Mouse (Mus musculus) neural tube, embryonic 14.5 days (tissue): ENCODE data around the gene Grid2. TPM values are rescaled to one million over a fixed set of nuclear protein-coding genes. Genes with fewer than 3 reads are reported as not detected.

Experiments used
- ATAC-seq: fragments of 200-750 bp; cut with Nextera tagmentation; 2 replicates; pipeline ENCODE4 v1.8.0; 2017; ENCODE audit warnings: low read depth, mild to moderate bottlenecking, moderate TSS enrichment, moderate library complexity
- H3K27ac ChIP-seq: fragments of 300-500 bp; sonication (generic); 2 replicates; pipeline ENCODE4 v1.5.1; 2014; ENCODE audit warnings: low read depth, mild to moderate bottlenecking, control low read depth, low read length, moderate library complexity, mixed read lengths
- H3K27me3 ChIP-seq: fragments of 300-500 bp; sonication (generic); 2 replicates; pipeline ENCODE4 v1.6.1; 2014; ENCODE audit warnings: low read length; ENCODE audit not compliant: control insufficient read depth, insufficient read depth
- H3K36me3 ChIP-seq: fragments of 300-500 bp; sonication (generic); 2 replicates; pipeline ENCODE4 v1.6.1; 2014; ENCODE audit warnings: low read length, mixed read lengths; ENCODE audit not compliant: control insufficient read depth, insufficient read depth
- H3K4me1 ChIP-seq: fragments of 300-500 bp; sonication (generic); 2 replicates; pipeline ENCODE4 v1.6.1; 2014; ENCODE audit warnings: low read length; ENCODE audit not compliant: control insufficient read depth, insufficient read depth
- H3K4me2 ChIP-seq: fragments of 300-500 bp; sonication (generic); 2 replicates; pipeline ENCODE4 v1.6.1; 2014; ENCODE audit warnings: mild to moderate bottlenecking, low read depth, low read length, control low read depth
- H3K4me3 ChIP-seq: fragments of 300-500 bp; sonication (generic); 2 replicates; pipeline ENCODE4 v1.5.1; 2014; ENCODE audit warnings: low read depth, low read length, control low read depth, mixed read lengths
- H3K9ac ChIP-seq: fragments of 300-500 bp; sonication (generic); replicated peaks from 2 replicates; pipeline ENCODE4 v1.6.1; 2014; ENCODE audit warnings: low read depth, mild to moderate bottlenecking, control low read depth, low read length, mixed read lengths
- H3K9me3 ChIP-seq: fragments of 300-500 bp; sonication (generic); 2 replicates; pipeline ENCODE4 v1.6.1; 2016; ENCODE audit warnings: low read length; ENCODE audit not compliant: control insufficient read depth
- WGBS: fragments of 180-500 bp; shearing (Covaris S2); extraction: QIAGEN DNeasy Blood & Tissue Kit; methylation state at CpG from one replicate; pipeline ENCODE4 v1.1.7; 2014; 5-methylcytosine and 5-hydroxymethylcytosine counted together
- polyA plus RNA-seq: library from polyadenylated mRNA; unstranded; fragments of >200 nt; fragmentation: Nextera tagmentation; extraction: Ambion mirVana; gene quantifications from 2 replicates; pipeline ENCODE4 v1.2.1, GENCODE M21; 2014

The Grid2 gene
- polyA plus RNA-seq, 1 experiment from 2014 or later, result 25.1 TPM

- no peak overlapping the region for H3K27ac ChIP-seq
- no peak overlapping the region for H3K4me3 ChIP-seq
- H3K9me3 ChIP-seq, result no peaks in the 10 kb centered on the region
- H3K9ac ChIP-seq, result no peak overlapping the region
- no peak for ATAC-seq
- 63% methylated on average over 2 of the region's 2 CpGs for WGBS
- no peak overlapping the region for H3K4me2 ChIP-seq
- no peaks in the 10 kb centered on the region for H3K36me3 ChIP-seq
- H3K27me3 ChIP-seq, result no peaks in the 10 kb centered on the region
- H3K4me1 ChIP-seq, result no peaks in the 10 kb centered on the region
These were observed 809.0 kb downstream of the Grid2 start for GRCm38 (mm10) chr6:64064704-64065103.

DNA sequence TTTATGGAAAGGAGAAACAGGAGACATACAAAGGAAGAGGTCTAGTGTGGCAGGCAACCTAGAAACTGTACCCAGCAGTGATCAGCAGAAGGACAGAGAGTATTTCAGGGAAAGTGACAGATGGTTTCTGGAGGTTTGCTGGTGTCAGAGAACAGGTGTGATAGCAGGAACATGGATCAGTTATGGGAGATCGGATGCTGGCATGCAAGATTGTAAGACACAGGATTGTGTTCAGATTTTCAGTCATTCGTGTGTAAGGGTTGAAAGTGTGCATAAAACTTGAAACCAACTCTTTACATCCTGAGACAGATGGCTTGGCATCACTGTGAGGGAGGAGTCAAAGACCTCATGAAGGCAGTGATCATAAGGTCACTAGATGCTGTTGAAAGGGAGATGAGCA, 817.7 kb downstream of the Grid2 start:
- ATAC-seq, result no peak
- no peak overlapping the region for H3K4me2 ChIP-seq
- no peaks in the 10 kb centered on the region for H3K9me3 ChIP-seq
- H3K4me1 ChIP-seq, result no peaks in the 10 kb centered on the region
- H3K27me3 ChIP-seq, result no peaks in the 10 kb centered on the region
- 81% methylated on average over 2 of the region's 2 CpGs for WGBS
- no peaks in the 10 kb centered on the region for H3K36me3 ChIP-seq
- no peak overlapping the region for H3K4me3 ChIP-seq
- no peak overlapping the region for H3K9ac ChIP-seq
- H3K27ac ChIP-seq, result no peak overlapping the region

DNA sequence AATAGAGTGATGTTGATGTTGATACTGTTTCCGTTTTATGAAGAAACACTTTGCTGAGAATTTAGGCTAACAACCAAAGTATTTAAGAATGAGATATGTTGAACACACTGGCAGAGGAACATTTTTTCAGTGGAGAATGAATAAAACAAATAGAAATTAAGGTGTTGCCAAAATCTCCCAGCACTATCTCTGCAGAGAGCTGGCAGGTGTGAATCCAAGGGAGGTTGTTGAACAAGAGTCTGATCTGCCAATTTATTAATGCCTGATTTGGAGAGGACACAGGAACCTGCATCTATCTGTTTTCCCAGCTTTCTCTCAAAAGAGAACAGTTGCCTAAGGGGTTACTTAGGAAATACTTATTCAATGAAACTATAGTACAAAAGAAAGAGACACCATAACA, 822.2 kb downstream of the Grid2 start:
- Histone ChIP-seq H3K4me3 (no peak overlapping the region), H3K4me2 (no peak overlapping the region), H3K4me1 (no peaks in the 10 kb centered on the region), H3K27ac (no peak overlapping the region), H3K9me3 (no peaks in the 10 kb centered on the region), H3K9ac (no peak overlapping the region), H3K36me3 (no peaks in the 10 kb centered on the region), H3K27me3 (no peaks in the 10 kb centered on the region)
- WGBS, result 96% methylated on average over 1 of the region's 1 CpGs
- no peak for ATAC-seq

- Histone ChIP-seq H3K9me3 (no peaks in the 10 kb centered on the region), H3K4me1 (no peaks in the 10 kb centered on the region), H3K4me3 (no peak overlapping the region), H3K9ac (no peak overlapping the region), H3K4me2 (no peak overlapping the region), H3K27ac (no peak overlapping the region), H3K36me3 (no peaks in the 10 kb centered on the region), H3K27me3 (no peaks in the 10 kb centered on the region)
- WGBS, result 85% methylated on average over 10 of the region's 10 CpGs
- no peak for ATAC-seq
These were observed 843.0 kb downstream of the Grid2 start for GRCm38 (mm10) chr6:64098662-64099061.

GRCm38 (mm10) chr6:64114594-64114993, 858.9 kb downstream of the Grid2 start:
- H3K27me3 ChIP-seq, result no peaks in the 10 kb centered on the region
- no peak overlapping the region for H3K27ac ChIP-seq
- ATAC-seq, result no peak
- H3K36me3 ChIP-seq, result no peaks in the 10 kb centered on the region
- no peak overlapping the region for H3K4me2 ChIP-seq
- WGBS, result 85% methylated on average over 2 of the region's 2 CpGs
- H3K9me3 ChIP-seq, result no peaks in the 10 kb centered on the region
- H3K4me3 ChIP-seq, result no peak overlapping the region
- H3K4me1 ChIP-seq, result no peaks in the 10 kb centered on the region
- H3K9ac ChIP-seq, result no peak overlapping the region

DNA sequence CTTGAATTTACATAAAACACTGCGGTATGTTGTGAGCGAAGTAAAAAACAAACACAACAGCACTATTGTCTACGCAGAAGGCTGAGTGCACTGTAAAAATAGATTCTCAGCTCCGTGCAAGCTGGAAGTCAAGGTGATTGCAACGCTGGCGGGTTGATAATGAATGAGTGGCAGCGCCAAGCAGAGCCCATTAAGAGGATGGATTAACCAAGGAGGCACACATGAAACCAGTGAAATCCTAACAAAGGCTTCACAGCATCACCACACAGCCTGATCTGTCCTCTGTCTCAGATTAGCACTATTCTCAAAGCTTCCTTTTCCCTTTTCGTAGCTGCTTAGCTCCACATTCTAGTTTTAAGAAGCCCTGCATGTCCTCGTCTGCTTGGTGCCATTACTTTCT, 880.6 kb downstream of the Grid2 start:
- Histone ChIP-seq H3K36me3 (no peaks in the 10 kb centered on the region), H3K4me3 (no peak overlapping the region), H3K27me3 (no peaks in the 10 kb centered on the region), H3K4me2 (no peak overlapping the region), H3K27ac (no peak overlapping the region), H3K9me3 (no peaks in the 10 kb centered on the region), H3K9ac (no peak overlapping the region), H3K4me1 (no peaks in the 10 kb centered on the region)
- no peak for ATAC-seq
- whole genome bisulfite sequencing, result 79% methylated on average over 9 of the region's 9 CpGs

DNA sequence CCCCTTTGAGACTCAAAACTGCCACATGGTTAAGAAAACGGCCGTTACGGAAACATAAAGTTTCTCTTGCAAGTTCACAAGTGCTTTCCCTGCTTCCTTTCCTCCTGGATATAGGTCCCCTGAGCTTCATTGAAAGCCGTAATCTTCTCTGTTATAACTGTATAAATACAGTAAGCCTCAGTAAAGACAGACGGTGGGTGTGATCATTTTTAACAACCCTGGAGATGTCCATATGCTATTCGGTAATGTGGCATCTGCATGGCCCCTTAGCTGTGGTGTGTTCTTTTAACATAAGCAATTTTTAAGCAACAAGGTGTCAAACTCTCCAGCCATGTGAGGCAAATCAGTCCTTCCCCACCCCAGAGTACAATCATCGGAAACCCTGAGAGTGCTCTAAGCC, 892.9 kb downstream of the Grid2 start:
- peak; percentile 69; the same call in 1 of the 2 replicates for ATAC-seq
- H3K9ac ChIP-seq, result no peak overlapping the region
- H3K27me3 ChIP-seq, result no peaks in the 10 kb centered on the region
- no peaks in the 10 kb centered on the region for H3K9me3 ChIP-seq
- H3K36me3 ChIP-seq, result no peaks in the 10 kb centered on the region
- H3K4me1 ChIP-seq, result no peaks in the 10 kb centered on the region
- H3K4me2 ChIP-seq, result no peak overlapping the region
- WGBS, result 61% methylated on average over 7 of the region's 7 CpGs
- no peak overlapping the region for H3K27ac ChIP-seq
- no peak overlapping the region for H3K4me3 ChIP-seq

DNA sequence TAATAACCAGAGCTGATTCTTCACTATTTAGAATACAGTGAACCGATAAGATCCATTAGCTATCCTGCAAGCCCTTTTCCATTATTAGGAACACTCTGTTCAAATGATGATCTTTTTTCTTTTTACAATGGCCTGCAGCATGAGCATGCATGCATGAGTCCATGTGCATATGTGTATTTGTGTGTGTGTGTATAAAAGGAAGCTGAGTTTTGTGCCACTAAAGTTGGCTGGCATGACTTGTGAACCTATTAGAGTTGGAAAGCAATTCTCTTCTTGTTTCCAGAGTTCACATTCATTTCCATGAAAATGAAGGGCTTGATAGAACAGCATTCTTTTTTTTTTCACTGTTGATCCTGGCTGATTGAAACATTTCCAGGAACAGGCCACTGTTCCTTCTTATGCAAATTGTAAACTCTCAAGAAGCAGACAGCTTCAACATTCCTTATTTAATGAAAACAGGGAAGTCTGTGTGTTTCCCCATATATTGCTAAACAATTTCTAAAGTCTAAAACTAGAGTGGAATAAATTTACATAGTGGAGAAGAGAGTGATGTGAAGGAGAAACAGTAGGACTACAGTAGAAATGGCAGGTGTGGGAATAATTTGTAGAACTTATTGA, 919.4 kb downstream of the Grid2 start:
- Histone ChIP-seq H3K4me3 (no peak overlapping the region), H3K9ac (no peak overlapping the region), H3K4me1 (no peaks in the 10 kb centered on the region), H3K27ac (no peak overlapping the region), H3K36me3 (no peaks in the 10 kb centered on the region), H3K9me3 (no peaks in the 10 kb centered on the region), H3K27me3 (no peaks in the 10 kb centered on the region), H3K4me2 (no peak overlapping the region)
- no peak for ATAC-seq
- 85% methylated on average over 1 of the region's 1 CpGs for WGBS

- H3K4me3 ChIP-seq, result no peak overlapping the region
- no peak overlapping the region for H3K4me2 ChIP-seq
- H3K4me1 ChIP-seq, result no peaks in the 10 kb centered on the region
- H3K9me3 ChIP-seq, result no peaks in the 10 kb centered on the region
- 93% methylated on average over 1 of the region's 1 CpGs for WGBS
- H3K36me3 ChIP-seq, result no peaks in the 10 kb centered on the region
- H3K27me3 ChIP-seq, result no peaks in the 10 kb centered on the region
- H3K27ac ChIP-seq, result no peak overlapping the region
- H3K9ac ChIP-seq, result no peak overlapping the region
- no peak for ATAC-seq
These were observed 938.0 kb downstream of the Grid2 start for GRCm38 (mm10) chr6:64193646-64194045.
